Mouse (Mus musculus) olfactory bulb, adult 2 months (tissue): Measurements from ENCODE around the gene Iqck. TPM values are rescaled to one million over a fixed set of nuclear protein-coding genes. Genes with fewer than 3 reads are reported as not detected.
A peak's percentile ranks its signal among the peaks of the same experiment; 100 is the strongest.

Source experiments
- H3K27ac ChIP-seq: fragments of 200-500 bp; 2 replicates; pipeline ENCODE4 v1.5.1; 2012; ENCODE audit warnings: low read depth, low read length; ENCODE audit not compliant: insufficient read depth
- H3K4me1 ChIP-seq: fragments of 200-500 bp; 2 replicates; pipeline ENCODE4 v1.6.1; 2012; ENCODE audit warnings: low read length; ENCODE audit not compliant: control insufficient read depth, insufficient read depth
- H3K4me3 ChIP-seq: fragments of 200-500 bp; 2 replicates; pipeline ENCODE4 v1.5.1; 2012; ENCODE audit warnings: mild to moderate bottlenecking, low read depth, low read length, moderate library complexity; ENCODE audit not compliant: insufficient read depth
- CTCF ChIP-seq: fragments of 200-500 bp; IDR thresholded peaks from 2 replicates; pipeline ENCODE4 v1.5.1; 2012; ENCODE audit warnings: low read depth, mild to moderate bottlenecking, low read length, moderate library complexity; ENCODE audit not compliant: insufficient read depth
- POLR2A ChIP-seq: fragments of 200-500 bp; IDR thresholded peaks from 2 replicates; pipeline ENCODE4 v1.6.1; 2012; ENCODE audit warnings: mild to moderate bottlenecking, low read depth, low read length, moderate library complexity; ENCODE audit not compliant: insufficient read depth
- WGBS: fragments of 180-500 bp; shearing (Covaris S2); methylation state at CpG from one replicate; pipeline ENCODE4 v1.1.7; 2018; 5-methylcytosine and 5-hydroxymethylcytosine counted together
- polyA plus RNA-seq: library from polyadenylated mRNA; stranded (reverse); fragments of >200 nt; gene quantifications from 2 replicates; pipeline ENCODE4 v1.2.4, GENCODE M21; 2012; ENCODE audit warnings: low replicate concordance; ENCODE audit not compliant: missing spikeins, insufficient read depth, insufficient read length

Gene Iqck
- polyA plus RNA-seq, 1 experiment, result not detected

DNA sequence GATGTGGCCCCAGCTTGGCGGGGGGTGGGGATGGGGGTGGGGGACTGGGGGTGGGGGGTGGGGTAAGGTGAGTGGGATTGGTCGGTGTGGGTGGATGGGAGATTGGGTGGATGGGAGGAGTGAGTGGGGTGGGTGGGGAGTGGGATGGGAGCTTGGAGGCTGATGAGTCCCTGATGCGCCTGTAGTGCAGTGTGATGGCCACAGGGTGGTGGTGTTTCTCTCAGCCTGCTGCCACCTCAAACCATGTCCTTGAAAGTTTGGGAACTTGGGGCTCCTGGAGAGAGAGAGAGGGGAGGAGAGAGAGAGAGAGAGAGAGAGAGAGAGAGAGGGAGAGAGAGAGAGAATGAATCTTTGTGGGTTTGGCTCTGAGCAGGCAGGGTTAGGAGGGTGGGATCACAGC lies 160.2 kb downstream of the Iqck start:
- Histone ChIP-seq H3K4me3 (no peak overlapping the region), H3K4me1 (no peaks in the 10 kb centered on the region; the same call in 1 of the 2 replicates), H3K27ac (no peak overlapping the region)
- TF ChIP-seq POLR2A, result no peak
- peak; percentile 62; the same call in 1 of the 2 replicates for TF ChIP-seq CTCF
- WGBS, result 0% methylated on average over 3 of the region's 3 CpGs

DNA sequence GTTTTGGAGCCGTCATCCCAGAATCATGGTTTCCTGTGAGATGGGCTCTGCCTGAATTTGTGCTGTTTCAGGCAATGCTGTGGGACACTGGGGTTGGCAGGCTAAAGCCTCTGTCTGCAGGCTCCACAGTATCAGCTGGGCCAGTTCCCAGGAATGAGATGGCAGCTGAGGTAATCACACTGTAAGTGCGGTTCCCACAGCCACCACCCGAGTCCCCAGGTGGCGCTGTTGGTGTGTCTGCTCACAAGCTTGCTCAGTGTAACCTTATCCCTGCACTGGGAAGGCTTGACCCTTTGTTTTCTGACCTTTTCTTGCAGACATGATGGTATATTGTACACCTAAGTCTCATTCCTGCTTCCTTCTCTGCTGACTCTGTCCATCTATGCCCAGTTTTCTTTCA lies 164.0 kb downstream of the Iqck start:
- Histone ChIP-seq H3K4me1 (peaks cover 7% of the 10 kb centered on the region; the same call in 1 of the 2 replicates), H3K4me3 (no peak overlapping the region), H3K27ac (no peak overlapping the region)
- 0 out of 2 replicates have a peak, but pooled peaks have one; percentile 28 for TF ChIP-seq CTCF
- TF ChIP-seq POLR2A, result no peak
- 11% methylated on average over 4 of the region's 4 CpGs for WGBS

Other genes with a start within 250 kb of the Iqck start
- not detected in 2 replicates for gene Gde1, start 150.0 kb upstream of the Iqck start, polyA plus RNA-seq
- gene Ccp110, start 143.2 kb upstream of the Iqck start, polyA plus RNA-seq, result not detected in 2 replicates
- gene Vps35l, start 115.5 kb upstream of the Iqck start, polyA plus RNA-seq, result not detected in 2 replicates
- not detected in 2 replicates for gene Knop1, start 502 bp downstream of the Iqck start, polyA plus RNA-seq
- gene Gprc5b, start 139.5 kb downstream of the Iqck start, polyA plus RNA-seq, result not detected in 2 replicates